Mouse (Mus musculus) frontal cortex, postnatal 36 days (tissue): ENCODE results near the gene Ylpm1.

Source experiments
- DNase-seq, 2 experiments: peaks; one replicate each; pipeline ENCODE4 v3.0.0; 2022; ENCODE audit warnings: low spot score in 2 of 2

The Ylpm1 gene

GRCm38 (mm10) chr12:85110011-85110697, 114.0 kb downstream of the Ylpm1 start:
- DNase-seq, result no peak

GRCm38 (mm10) chr12:85110698-85111592, 114.8 kb downstream of the Ylpm1 start, which contains the start of the genes Prox2 and Dlst:
Gene Prox2 (minus strand): TSS chr12:85110759.
Gene Dlst (plus strand): TSS chr12:85110833.
- peak; percentile 89 to 92 for DNase-seq

DNA sequence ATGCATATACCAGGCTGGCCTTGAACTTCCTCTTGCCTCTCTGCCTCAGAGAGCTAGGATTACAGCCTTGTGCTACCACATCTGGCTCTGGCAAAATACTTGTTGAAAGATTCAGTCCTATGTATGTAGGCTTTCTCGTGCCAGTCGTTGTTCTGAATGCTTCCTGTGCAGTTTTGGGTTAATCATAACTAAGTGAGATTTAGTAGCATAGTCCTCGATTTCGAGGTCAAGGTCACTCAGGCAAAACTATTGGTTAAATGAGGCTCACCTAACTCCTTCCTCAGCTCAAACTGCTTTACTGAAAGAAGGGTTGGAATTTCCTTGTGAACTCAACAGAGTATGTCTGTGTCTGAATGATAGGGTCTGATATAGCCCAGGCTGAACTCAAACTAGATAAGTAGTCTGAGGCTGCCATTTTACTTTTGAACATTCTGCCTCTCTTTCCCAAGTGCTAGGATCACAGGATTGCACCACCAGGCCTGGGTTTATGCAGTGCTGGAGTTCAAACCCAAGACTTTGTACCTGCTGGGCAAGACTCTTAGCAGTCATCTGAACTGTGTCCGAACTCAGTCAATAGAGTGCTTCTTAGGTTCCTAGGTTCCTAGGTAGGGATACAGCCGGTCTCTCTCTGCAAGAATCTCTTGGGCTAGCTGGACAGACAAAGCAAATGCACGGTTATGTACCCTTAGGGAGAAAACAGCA, 116.6 kb downstream of the Ylpm1 start:
- DNase-seq, result no peak

GRCm38 (mm10) chr12:85113337-85113736, 117.2 kb downstream of the Ylpm1 start:
- no peak for DNase-seq

GRCm38 (mm10) chr12:85113917-85114316, 117.8 kb downstream of the Ylpm1 start:
- no peak for DNase-seq

DNA sequence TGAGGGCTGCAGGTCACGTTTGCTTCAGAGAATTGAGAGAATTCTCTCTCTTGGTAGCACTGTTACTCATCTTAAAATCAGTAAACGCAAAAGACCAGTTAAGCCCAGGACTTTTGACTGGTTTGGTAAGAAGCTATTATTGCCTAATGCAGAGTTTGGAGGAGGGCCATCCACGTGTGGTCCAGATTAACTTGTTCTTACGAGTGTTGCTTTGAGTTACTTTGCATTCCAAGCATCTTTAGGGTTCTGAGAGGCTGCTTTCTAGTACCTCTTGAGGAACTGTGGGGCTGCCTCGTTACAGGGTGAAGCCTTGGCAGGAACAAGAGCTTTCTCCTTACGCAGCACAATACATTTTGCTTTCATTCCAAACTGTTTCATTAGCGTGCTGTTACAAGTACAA, 119.6 kb downstream of the Ylpm1 start:
- no peak for DNase-seq
